Mouse (Mus musculus) cerebellum, adult 9-11 months (tissue): Measurements from ENCODE around the gene Pld6.
A peak's percentile ranks its signal among the peaks of the same experiment; 100 is the strongest.

Experiments
- DNase-seq: peaks from one replicate; pipeline ENCODE4 v3.0.0; 2022

Pld6 gene

DNA sequence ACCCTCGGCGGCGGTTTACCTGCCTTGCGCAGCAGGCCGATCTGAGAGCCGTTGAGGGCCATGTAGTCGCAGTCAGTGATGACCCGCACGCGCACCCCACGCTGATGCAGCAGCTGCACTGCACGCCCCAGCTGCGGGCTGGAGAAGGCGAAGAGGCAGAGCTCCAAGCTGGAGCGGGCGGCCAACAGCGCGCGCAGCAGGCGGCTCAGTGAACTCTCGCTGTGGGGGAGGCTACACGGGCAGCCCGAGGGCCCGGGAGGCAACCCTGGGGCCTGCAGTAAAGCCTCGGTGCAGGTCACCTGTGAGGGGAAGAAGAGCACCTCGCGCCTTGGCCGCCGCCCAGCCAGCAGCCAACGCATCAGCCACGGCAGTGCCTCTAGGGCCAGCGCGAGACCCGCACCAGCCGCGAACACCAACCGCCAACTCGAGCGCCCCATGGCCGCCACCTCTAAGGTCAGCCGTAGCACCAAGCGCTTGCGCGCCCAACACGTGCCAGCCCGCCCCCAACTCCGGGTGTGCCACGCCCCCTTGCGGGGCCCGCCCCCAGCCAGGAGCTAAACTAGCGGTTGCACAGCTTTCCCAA lies at the start of gene Pld6:
Pld6 (minus strand) TSS at position 447 of the 583 bp plus-strand sequence.
- DNase-seq = no peak

DNA sequence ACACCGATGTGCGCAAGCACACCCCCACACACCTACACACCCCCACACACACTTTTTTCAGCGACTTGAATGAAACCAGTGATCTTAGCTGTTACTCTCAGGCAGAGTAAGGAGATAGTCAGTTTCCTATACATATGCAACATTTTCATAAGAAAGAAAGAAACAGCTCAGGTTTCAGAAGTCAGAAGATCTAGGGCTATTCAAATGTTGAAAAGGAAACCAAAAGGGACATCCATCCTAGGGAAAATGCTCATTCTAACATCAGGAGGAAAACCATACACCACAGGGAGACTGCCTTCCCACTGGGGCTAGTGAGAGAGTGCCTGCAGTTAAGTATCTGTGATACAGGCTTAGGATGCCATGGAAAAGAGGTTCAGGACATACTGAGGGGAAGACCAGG lies 34.2 kb upstream of the Pld6 start:
- no peak for DNase-seq

DNA sequence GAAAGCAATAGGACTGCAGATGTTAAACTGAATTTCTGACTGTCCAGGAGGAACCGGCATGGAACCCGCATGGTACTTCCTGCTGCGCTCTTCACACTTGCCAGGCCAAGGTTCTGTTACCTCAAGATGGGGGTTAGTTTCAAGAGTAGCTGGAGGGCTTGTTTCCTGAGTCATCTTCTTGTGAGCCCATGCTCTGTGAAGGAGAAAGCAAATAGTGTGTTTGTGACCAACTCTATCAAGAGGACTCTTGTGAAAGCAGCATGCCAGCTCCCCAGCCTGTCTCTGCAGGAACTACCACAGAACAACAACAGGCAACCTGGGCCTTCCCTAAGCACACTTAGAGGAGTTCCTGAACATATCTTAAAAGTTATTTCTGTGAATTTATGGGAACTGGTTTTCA lies 30.5 kb upstream of the Pld6 start:
- DNase-seq = no peak

DNA sequence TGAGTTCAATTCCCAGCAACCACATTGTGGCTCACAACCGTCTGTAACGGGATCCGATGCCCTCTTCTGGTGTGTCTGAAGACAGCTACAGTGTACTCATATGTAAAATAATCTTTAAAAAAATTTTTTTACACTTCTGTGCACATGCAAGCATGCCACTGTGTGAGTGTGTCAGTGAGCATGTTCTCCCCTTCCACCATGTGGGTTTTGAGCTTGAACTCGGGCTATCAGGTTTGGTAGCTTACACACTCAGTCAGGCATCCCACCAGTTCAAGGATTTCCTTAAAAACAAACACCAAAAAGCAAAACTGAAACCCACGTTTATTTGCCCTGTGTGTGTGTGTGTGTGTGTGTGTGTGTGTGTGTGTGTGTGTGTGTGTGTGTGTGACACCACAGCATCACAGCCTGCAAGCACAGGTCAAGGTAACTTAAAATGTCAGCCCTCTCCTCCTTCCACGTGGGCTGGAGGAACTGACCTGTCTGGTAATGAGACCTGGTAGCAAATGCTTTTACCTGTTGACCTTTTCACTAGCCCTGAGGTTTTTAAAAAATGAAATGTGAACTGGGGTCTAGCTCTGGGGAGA lies 28.1 kb upstream of the Pld6 start:
- no peak for DNase-seq

DNA sequence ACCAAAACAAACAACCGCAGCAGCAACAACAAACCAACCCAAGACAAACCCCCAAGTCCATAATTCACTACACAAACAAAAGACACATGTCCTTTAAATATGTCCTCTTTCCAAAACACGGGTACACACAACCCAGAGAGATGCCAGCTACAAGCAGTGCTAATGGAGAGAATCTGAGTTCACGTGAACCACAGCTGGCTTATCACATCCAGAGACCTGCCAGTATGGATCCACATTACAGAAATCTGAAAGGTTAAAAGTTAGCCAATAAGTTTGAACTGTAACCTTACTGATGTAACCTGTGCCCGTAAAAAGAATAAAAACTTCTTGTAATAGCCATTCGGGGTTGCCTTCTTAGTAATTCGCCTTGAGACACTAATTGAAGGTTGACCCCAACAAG lies 27.5 kb upstream of the Pld6 start:
- DNase-seq = no peak

DNA sequence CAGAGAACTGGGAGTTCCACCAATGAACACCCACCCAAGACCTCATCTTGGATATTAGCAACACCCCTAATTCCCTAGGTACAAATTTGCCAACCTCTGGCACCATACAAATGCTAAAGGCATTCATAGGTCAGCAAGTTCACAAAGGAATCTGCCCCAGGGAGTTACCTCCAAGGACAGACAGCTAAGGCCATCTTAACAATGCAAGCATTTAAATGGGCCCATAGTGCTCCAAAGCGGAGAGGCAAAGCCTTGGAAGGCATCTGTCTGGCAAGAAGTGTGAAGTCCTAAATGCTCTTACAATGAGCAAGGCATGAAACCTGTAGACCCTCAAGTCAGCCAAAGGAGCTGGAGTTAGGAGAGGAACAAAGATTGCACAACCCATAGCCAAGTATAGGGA lies 26.9 kb upstream of the Pld6 start:
- no peak for DNase-seq

DNA sequence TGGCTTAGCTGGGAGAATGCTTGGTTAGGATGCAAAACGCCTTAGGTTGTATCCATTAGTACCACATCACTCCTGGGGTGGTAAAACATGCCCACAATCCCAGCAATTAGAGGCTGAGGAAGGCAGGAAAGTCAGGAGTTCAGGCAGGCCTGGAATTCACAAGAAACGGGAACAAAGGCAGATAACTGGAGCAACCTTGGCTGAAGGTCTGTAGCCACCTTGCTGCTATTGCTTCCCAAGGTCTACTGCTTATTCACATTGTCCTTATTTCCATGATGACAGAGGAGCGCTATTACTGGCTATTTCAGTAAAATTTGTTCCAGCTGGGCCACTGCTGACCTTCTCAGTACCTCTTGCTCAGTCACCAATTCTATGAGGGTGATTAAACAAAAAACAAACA lies 25.8 kb upstream of the Pld6 start:
- no peak for DNase-seq

DNA sequence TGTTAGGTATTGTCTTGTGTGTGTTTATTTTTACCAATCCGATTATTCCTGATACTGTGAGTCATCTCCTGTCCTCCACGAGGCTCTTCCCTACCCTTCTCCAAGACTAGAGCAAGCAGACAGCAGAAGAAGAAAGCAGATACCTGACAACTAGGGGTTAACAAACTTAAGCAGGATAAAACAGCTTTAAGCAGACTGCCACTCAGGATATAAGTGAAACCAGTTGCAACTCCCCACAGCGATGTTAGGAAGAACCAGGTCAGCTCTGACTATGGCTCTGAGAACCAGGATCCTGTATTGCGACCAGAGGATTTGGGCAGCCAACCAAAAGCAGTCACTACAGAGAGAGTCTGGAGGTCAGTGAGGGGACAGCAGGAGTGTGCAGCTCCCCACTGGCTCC lies 23.8 kb upstream of the Pld6 start:
- no peak for DNase-seq

DNA sequence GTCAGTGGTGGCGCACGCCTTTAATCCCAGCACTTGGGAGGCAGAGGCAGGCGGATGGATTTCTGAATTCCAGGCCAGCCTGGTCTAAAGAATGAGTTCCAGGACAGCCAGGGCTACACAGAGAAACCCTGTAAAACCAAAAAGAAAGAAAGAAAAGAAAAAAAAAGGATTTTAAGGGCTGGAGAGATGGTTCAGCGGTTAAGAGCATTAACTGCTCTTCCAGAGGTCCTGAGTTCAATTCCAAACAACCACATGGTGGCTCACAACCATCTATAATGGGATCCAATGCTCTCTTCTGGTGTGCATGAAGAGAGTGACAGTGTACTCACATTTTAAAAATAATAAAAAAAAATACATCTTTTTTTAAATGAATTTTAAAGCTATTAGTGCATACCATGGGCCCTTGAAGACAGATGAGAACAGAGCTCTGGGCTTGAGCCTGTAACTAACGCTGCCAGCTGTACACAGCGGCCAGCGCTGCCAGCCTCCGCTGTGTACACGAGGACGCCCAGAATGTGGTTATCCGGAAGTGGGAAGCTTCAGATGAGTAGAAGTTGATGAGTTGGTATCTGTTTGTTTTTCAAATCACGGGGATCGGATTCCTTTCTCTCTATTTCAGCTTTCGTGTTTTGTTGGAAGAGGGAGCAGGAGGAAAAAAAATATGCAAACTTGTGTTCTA lies 23.2 kb upstream of the Pld6 start:
- no peak for DNase-seq

DNA sequence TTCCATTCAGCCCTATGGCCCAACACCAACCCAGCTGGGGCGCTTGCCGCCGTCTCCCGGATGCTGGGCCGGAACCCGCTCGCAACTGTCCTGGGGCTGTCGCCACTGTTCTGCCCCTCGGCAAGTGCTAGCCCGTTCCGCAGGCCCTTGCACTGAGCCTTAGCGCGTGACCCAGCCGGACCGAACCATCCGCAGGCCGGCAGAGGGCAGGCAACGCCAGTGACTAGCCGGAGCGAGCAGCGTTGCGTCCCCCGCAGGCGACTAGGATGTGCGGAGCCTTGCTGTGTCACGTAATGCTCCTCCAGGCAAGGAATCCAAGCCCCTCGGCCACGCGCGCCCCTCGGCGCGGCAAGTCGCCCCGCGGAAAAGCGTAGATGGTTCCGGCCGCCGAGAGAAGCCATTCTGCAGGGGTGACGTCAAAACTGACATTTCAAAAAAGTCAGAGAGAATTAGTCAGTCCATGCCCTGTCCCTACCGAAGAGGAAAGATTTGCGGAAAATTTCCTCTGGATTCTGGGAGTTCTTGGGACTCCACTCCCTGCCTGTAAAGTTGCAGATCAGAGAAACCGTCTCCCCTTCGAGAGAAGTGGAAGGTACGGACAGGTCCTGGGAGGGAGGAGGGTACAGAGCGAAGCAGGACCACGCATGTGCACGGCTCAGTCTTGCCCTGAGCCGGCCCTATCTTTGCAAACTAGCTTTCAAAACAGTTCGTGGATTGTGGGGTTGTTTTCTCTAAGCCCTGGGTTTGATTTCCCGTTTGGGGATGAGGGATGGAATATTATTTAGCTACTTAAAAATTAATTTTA lies 22.4 kb upstream of the Pld6 start, which contains the start of gene Flcn:
Flcn (minus strand) TSS at position 347 of the 805 bp plus-strand sequence.
- peak; percentile 90 for DNase-seq

DNA sequence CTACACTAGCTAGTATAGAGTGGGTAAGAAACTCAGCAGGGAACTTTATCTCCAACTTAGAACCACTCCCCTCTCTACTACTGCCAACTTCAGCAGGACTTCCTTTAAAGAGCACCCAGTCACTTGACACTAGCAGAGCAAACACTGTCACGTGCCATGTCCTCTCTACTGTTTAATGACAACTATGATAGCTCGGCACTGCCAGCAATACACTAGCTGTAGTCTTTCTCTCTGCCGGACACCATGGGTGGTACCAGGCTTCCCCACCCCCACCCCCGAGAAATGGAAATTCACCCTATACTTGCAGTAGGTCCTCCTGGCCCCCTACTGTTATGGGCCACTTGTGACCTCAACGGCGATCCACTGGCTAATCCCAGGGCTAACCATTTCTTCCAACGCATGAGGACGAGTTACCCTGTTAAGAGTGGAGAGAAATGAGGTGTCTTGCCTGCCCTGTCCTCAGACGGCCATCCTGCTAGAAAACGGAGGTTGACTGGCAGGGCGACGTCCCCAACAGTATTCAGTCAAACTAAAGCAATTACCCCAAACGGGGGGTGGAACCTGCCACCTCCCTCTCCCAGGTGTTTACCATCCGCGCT lies 21.7 kb upstream of the Pld6 start:
- DNase-seq = no peak

DNA sequence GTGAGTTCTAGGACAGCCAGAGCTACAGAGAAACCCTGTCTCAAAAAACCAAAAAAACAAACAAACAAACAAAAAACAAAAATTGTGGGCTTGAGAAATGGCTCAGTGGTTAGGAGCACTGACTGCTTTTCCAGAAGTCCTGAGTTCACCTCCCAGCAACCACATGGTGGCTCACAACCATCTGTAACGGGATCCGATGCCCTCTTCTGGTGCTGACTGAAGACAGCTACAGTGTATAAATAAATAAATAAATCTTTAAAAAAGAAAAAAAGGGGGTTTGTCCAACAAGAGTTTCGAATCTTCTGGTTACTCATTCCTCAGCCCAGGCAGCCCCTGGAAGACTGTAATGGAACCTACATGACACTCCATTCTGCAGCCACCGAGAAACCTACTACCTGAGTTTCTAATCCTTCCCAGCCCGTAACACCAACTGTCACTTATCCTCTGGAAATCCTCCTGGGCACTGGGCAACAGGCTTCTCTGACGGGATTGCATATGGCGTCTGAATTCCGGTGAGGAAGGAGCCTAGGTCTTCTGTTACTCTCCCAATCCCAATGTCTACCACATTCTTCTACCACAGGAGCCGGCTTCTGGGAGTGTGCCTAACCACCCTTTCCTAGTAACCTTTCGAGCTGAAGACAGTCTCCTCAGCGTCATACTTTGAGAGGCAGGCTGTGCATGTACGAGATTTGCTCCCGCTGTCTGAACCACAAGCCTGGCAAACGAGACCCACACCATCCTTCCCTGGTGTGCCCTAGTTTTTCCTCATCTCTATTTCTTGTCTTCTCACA lies 20.9 kb upstream of the Pld6 start:
- no peak for DNase-seq

DNA sequence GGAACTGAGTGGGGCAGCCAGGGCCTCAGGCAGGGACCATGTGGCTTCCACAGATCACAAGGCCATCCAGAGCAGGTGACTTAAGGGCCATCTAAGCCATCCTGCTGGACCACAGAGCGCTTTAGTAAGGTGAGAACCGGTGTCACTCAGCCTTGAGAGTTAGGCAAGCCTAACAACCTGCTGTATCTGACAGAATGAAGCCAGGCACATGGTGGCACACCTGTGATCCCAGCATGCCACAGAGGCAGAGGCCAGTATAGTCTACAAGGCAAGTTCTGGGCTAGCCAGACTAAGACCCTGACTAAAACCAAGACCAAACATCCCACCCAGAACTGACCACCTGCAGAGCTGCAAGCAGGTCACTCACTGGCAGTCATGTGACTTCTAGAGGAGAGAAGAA lies 18.2 kb upstream of the Pld6 start:
- peak; percentile 61 for DNase-seq

DNA sequence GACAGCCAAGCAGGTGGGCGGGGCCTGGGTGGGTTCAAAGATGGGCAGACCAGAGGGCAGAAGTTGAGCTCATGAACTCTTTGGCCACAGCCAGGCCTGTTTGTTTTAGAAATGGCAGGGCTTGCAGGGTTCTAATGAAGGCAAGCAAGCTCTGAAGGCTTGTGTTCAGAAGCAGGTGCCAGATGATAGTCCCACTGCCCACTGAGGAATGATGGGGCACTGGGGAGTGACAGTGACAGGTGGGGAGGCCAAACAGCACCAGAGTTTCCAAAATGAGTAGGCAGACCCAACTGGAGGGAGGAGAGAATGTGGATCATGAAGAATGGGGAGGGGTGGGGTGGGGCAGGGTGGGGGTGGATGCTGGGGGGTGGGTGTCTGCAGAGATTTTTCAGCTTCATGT lies 17.8 kb upstream of the Pld6 start:
- DNase-seq = no peak

DNA sequence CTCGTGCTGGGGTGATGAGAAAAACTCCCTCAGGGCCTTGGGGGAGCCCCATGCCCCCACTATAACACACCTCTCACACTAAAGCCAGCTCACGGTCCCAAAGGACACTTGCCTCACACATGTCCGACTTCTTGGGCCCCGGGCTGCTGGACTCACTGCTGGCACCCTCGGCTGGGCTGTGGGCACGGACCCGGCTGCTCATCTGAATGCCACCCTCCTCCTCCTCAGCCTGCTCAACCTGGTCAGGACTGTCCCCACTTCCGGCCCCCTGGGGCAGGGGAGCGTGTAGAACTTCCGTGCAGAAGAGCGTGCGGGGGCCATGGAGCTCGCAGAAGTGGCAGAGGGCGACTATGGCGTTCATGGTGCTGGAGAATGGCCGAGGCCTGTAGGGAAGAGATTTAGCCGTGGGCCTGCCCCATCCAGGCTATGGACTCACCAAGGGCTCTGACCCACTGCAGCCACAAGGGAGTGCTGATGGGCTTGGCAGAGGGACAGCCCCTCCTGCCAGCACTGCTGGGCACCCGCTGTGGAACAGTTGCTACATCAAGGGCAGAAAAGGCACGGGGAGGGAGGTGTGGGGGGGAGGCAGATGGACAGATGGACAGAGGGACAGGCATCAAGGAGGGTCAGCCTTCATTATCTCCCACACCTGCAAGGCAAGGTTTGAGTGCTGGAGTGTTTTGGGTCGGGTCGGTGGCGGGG lies 17.1 kb upstream of the Pld6 start:
- peak; percentile 87 for DNase-seq

DNA sequence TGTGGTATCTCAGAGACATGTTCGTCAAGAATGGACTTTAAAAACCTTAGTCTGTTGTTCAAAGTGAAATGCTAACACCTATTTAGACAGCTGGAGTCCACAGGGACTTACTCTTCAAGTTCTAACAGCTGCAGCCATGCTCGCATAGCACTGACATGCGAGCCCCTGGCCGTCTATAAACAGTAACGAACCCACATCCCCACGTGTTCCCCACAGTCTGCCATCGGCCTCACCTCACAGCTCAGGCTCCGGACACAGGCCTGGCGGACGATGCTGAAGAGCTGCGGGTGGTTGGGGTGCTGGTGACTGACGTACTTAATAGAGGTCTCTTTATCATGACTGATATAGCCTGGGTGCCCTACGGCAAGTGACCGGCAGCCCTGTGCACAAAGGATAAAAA lies 16.1 kb upstream of the Pld6 start:
- no peak for DNase-seq

DNA sequence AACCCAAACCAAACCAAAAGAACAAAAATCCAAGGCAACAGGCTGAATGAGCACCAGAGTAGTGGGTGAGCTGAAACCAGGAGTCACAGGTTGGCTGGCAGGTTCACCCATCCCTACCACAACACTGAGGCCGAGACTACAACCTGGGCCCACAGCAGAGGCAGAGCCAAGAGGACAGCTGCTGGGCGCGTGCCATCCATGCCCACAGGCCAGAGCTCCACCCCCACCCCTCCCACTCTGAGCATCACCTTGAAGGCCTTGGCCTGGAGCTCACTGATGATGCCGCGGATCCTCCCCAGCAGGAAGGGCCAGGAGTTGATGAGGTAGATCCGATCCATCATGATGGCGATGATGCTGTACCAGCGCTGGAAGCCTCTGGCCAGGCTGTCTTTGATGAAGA lies 14.4 kb upstream of the Pld6 start:
- DNase-seq = no peak

DNA sequence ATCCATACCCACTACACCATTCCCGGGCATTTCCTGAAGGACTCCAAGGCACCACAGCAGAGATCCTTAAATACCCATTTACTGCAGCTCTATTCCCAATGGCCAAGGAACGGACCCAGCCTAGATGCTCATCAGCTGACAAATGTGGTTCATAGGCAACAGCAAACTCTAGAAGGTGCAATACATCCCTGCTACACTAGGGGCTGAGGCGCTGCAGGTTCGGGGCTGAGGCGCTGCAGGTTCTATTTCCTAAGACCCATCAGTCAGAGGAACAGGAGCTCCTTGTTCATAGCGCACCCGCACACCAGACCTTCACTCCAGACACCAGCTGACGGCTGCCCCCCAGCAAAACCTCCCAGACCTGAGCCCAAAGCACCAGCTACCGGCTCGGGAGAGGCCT lies 13.0 kb upstream of the Pld6 start:
- DNase-seq = no peak

DNA sequence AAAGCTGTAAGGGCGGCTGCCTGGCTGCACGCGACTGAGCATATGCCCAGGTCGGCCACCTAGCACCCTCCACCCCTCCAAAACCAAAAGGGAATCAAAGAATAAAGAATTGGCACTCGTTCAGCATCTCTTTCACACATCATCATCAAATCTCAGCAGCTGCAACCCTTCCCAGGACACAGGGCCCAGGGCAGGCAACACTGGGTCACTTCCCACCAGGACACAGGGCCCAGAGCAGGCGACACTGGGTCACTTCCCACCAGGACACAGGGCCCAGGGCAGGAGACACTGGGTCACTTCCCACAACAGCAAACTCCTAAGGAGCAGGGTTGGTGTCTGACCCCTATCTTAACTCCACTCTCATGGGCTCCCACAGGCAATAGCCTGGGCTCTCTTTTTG lies 5.9 kb upstream of the Pld6 start:
- DNase-seq = no peak

DNA sequence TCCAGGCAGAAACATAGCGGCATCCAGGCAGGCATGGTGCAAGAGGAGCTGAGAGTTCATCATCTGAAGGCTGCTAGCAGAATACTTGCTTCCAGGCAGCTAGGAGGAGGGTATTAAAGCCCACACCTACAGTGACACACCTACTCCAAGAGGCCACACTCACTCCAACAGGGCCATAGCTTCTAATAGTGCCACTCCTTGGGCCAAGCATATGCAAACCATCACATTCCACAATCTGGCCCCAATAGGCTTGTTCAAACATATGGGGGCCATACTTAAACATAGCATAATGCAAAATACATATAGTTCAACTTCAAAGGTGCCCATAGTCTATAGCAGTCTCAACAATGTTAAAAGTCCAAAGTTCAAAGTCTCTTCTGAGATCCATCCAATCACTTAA lies 1.9 kb upstream of the Pld6 start:
- no peak for DNase-seq

DNA sequence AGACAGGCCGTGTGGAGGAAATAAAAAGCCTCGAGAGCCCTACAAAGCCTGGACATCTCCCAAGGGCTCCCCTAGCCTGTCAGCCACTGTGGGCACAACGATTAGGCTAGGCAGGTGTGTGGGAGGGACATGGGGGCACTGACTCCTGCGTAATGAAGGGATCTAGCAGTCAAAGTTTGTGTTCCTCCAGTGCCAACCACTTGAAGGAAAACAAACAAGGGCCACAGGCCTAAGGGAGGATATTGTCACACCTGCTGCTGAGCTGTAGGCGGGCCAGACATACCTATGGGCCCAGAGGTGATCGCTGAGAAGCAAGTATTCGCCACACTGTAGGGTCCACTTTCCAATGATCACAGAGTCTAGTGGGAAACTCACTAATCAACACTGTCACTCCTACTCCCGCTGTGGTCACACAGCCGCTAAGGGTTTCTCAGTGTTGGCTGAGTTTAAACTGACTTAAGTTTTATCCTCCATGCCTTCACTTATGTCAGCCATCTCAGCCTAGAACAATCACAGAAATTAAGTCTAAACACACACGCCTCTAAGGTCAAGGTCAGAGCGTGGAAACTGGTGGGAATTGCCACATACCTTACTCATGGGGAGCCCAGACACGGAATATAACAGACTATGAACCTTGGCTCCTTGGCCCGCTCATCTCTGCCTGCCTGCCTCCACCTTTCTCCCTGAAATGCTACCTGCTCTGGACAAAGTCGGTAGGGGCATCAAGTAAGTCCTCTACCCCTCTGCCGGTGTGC lies 824 bp downstream of the Pld6 start:
- DNase-seq = no peak
